Mouse (Mus musculus): Measurements from ENCODE around the gene Paxip1.

GRCm38 (mm10) chr5:27730666-27731065, 60.8 kb downstream of the Paxip1 start:
- TF ChIP-seq CTCF (IDR thresholded peaks at IDR 0.05; ENCODE audit: low read depth, low read length) (no peak), POLR2A (IDR thresholded peaks at IDR 0.05; ENCODE audit: borderline replicate concordance, low read depth, low read length) (no peak)
